Mouse (Mus musculus): ENCODE measurements at regions not wholly inside any gene's neighbourhood (a gene's known extent, or its start where the extent isn't known, plus 50 kb on each side); places are given as distances from the start of the nearest gene placed in this dataset.

- DNase-seq (ENCODE audit: low spot score in 2 of 2) = no peak
Measured at GRCm38 (mm10) chr8:73645582-73645981, 292.2 kb upstream of the Large1 start.

- no peak for DNase-seq (ENCODE audit: low spot score in 2 of 2)
Measured at GRCm38 (mm10) chr8:73626798-73627197, 273.5 kb upstream of the Large1 start.

- no peak for DNase-seq (ENCODE audit: low spot score in 2 of 2)
Measured at GRCm38 (mm10) chr8:73618946-73619345, 265.6 kb upstream of the Large1 start.

- peak in 1 of 2 experiments; percentile 46 for DNase-seq (ENCODE audit: low spot score in 2 of 2)
Measured at GRCm38 (mm10) chr8:73614631-73615030, 261.3 kb upstream of the Large1 start.

GRCm38 (mm10) chr8:73614106-73614505 lies 260.8 kb upstream of the Large1 start:
- DNase-seq (ENCODE audit: low spot score in 2 of 2) = peak in 1 of 2 experiments; percentile 13

- DNase-seq (ENCODE audit: low spot score in 2 of 2) = peak; percentile 39 to 64
Measured at GRCm38 (mm10) chr8:73611583-73611982, 258.2 kb upstream of the Large1 start.

- no peak for DNase-seq (ENCODE audit: low spot score in 2 of 2)
Measured at GRCm38 (mm10) chr8:73570599-73570998, 217.3 kb upstream of the Large1 start.

GRCm38 (mm10) chr8:73569963-73570362 lies 216.6 kb upstream of the Large1 start:
- DNase-seq (ENCODE audit: low spot score in 2 of 2) = no peak

Small RNAs in the stretch of these regions (microRNA-seq; reads per million reads assigned to microRNA genes)
- 0 reads per million in 2 experiments for gene Gm23255

Measured in layer of hippocampus, postnatal 14 days (tissue).